Mouse (Mus musculus) MEL-GATA-1-ER (cell line): ENCODE results near the gene Zfp949.

Source experiments
- DNase-seq: peaks from one replicate; pipeline ENCODE4 v3.0.0-alpha.2; 2012; ENCODE audit warnings: low read depth; ENCODE audit errors: extremely low read depth

Gene Zfp949

DNA sequence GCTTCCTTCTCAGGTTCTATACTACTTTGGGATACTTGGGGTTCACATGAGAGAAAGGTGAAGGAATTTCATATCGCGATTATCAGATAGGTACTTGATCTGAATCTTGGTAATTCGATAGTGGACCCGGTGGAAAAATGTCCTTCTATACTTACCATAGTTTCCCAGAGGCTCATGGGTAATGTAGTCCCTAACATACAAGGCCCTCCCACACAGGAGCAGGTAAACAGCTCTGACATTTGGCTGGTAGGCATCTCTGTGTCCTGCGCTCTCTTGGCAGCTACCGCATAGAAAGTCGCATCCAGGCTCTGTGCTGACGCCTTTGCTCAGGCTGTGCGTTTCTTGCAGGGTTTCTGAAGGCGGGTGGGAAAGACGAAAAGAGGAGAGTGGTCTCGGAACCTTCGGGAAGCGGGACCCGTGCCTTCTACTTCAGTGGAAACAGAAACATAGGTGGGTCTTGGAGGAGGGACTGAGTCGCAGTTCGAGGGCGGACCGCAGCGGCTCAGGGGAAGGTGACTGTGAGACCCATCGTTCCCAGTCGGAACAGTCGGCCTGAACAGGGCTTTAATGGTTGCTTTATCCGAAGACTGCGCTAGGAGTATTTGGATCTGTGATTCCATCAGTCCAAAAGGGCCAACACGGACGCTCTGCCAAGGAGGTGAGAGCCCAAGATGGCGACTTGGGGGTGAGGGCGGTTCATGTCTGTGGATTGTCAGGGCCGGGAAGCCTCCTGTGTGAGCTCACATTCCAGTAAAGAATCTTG is at the start of gene Zfp949:
Gene Zfp949, plus strand, starts transcription at position 170 of the 763 bp plus-strand sequence.
- DNase-seq = peak; percentile 86

DNA sequence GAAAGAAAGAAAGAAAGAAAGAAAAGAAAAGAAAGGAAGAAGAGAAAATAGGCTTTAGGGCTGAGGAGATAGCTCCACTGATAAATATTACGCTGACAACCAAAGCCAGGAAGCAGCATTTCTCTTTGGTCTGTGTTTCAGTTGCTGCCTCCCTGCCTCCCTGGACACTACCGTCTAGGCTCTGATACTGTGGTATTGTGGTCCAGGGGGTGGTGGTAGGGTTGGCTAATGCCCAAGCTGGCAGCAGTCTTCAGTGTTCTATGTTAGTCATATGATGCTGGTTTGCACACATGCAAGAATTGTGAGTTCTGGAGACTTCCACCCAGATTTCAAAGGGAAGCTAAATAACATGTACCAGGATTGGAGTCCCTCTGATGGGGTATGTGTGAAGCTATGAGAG is 47.7 kb upstream of the Zfp949 start:
- no peak for DNase-seq

GRCm38 (mm10) chr9:88501846-88502245 is 46.0 kb upstream of the Zfp949 start:
- DNase-seq = no peak

DNA sequence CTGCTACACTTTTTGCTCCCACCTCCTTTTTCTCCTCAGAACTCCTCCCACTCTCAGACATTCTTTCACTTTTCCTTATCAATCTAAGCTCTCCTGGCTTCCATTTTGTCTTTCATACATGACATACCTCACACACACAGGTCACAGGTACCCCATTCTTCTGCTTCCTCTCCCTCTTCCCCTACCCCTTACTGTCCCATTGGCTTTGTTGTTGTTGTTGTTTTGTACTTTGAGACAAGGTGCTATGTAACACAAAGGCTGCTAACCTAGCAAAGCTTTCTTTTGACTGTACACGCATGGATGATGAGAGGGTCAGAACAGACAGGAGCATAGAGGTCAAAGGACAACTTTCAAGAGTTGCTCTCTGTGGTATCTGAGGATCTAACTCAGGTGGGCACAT is 32.3 kb upstream of the Zfp949 start:
- DNase-seq = no peak

GRCm38 (mm10) chr9:88516361-88516995 is 31.3 kb upstream of the Zfp949 start:
- no peak for DNase-seq

- no peak for DNase-seq
Measured at GRCm38 (mm10) chr9:88519390-88520121, 28.3 kb upstream of the Zfp949 start.

DNA sequence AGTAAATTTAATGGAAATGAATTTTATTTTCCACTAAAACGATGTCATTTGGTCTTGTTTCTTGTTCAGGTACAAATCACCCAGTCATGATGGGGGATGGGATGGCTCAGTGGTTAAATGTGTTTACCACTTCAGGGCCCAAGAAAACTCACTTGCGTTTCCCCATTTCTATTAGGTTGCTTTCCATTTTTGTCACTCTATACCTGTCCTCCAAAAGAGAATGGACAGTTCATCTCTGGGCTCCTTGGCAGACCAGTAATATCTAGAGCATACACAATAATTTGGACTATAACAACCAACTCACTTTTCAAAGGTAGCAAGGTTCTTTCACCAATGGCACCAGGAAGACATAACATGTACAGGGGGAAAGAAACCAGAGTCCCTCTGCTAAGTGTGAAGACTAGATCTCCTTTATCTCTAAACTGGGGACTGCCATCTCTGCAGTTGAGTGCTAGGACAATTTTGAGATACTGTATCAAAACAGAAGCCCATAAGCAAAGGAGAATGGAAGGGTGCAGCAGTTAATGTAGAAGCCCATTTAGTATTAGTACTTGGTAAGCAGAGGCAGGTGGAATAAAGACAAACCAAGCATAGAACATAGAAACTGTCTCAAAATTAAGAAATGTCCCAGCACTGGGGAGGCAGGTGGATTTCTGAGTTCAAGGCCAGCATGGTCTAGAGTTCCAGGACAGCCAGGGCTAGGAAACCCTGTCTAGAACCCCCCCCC is 27.5 kb upstream of the Zfp949 start:
- DNase-seq = no peak

DNA sequence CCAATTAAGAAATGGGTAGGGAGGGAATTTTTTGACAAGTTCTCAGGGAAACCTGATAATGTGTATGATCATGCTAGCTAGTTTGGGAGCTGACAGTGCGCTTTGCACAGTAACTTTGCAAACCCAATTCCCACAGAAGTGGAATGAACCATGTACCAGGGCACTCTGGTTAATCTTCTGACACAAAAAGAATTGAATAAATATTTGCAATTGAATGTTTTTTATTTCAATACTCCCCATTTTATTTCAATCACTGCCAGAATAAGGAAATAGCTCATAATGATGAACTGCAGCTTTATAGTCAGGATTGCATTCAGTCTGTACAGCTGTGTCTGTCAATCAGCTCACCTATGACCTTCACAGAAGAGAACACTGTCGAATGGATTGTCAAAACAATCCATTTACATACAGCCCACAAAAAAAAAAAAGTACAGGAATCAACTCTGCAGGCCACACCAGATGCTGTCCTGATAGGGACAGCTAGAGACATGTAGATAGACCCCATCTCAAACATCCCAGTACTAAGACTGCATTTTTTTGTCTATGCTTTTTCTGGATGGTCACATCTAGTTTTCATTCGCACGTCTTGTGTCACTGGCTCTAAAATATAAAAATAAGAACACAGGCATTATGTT is 26.9 kb upstream of the Zfp949 start:
- DNase-seq = no peak

- no peak for DNase-seq
Measured at GRCm38 (mm10) chr9:88521961-88522568, 25.8 kb upstream of the Zfp949 start.

- DNase-seq = peak; percentile 91
Measured at GRCm38 (mm10) chr9:88522569-88523334, 25.1 kb upstream of the Zfp949 start.

GRCm38 (mm10) chr9:88523335-88523668 is 24.5 kb upstream of the Zfp949 start:
- no peak for DNase-seq

- DNase-seq = no peak
Measured at GRCm38 (mm10) chr9:88524367-88524766, 23.5 kb upstream of the Zfp949 start.

DNA sequence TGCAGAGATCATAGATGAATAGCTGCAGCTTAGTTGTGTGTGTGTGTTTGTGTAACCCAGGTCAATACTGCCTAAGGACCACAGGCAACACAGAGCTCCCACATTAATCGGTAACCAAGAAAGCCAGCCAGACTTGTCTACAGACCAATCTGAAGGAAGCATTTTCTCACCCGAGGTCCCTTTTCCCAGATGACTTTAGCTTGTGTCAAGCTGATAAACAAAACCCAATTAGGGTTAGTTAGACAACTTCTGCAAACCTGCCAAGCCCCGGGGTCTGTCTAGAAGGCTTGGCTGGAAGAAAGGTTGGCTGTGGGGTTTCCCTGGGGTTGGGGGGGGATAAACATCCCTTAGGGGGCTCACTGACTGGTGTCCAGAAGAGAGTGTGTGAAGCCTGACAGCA is 23.0 kb upstream of the Zfp949 start:
- DNase-seq = no peak

DNA sequence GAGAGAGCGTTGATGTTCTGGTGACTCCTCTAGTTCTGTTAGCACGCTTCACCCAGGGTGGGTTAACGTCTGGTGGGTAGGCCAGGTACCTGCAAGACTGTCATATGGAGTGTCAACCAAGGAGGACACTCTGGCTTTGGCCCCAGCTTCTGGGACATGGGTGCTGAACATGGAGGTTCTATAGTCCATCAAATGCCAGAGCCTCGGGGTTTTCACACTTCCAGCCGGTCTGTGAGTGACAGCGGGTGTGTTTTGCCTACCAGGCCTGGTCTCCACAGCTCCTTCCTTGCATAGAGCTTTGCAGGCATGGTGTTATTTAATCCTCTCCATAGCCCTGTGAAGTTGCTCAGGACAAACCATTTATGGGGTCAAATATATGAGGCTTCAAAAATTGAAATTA is 22.5 kb upstream of the Zfp949 start:
- no peak for DNase-seq

- DNase-seq = no peak
Measured at GRCm38 (mm10) chr9:88527956-88528355, 19.9 kb upstream of the Zfp949 start.

- no peak for DNase-seq
Measured at GRCm38 (mm10) chr9:88528736-88529135, 19.1 kb upstream of the Zfp949 start.

DNA sequence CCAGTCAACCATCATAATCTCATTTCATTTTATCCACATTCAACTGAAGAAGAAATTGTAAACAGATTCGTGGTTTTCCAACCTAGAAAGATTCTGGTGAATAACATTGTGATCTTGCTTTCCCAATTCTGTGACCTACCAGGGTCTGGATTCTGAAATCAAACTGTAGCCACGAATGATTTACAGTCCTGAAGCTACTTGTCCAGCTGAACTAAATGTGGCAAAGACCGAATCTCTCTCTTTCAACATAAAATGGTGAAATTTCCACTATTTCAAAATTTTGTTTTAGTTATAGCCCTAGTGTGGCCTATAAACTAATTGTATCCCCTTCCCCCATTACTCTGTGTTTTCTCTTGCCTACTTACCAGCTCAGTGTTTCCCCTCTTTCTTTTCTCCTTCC is 18.2 kb upstream of the Zfp949 start:
- no peak for DNase-seq

- DNase-seq = no peak
Measured at GRCm38 (mm10) chr9:88529979-88530580, 17.7 kb upstream of the Zfp949 start.

DNA sequence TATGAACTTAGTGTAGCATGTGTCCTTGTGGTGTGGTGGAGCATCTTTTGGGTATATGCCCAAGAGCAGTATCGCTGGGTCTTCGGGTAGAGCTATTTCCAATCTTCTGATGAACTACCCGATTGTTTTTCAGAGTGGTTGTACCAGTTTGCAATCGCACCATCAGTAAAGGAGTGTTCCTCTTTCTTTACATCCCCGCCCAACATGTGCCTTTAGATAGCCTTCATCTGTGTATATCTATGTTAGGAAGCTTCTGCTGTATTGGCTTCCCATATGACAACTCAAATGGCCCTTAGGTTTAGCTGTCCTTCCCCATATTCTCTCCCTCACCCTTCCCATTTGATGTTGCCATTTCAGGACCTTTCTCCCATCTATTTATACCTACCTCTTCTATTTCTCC is 13.7 kb upstream of the Zfp949 start:
- DNase-seq = no peak
